Mouse (Mus musculus) liver, embryonic 15.5 days (tissue): Measurements from ENCODE around the gene Ndufv1. TPM values are rescaled to one million over a fixed set of nuclear protein-coding genes. Genes with fewer than 3 reads are reported as not detected.
"Not testable (repeated sequence)": the region's sequence is repeated elsewhere in the genome, so short reads cannot be mapped to it uniquely, and the experiment has no call there.

ENCODE experiments used
- ATAC-seq: fragments of 200-750 bp; cut with Nextera tagmentation; 2 replicates; pipeline ENCODE4 v1.8.0; 2017; ENCODE audit warnings: moderate number of reproducible peaks, mild to moderate bottlenecking, moderate library complexity; ENCODE audit not compliant: insufficient read depth
- H3K27ac ChIP-seq: fragments of 300-500 bp; sonication (generic); replicated peaks from 2 replicates; pipeline ENCODE4 v1.5.1; 2015; ENCODE audit warnings: mild to moderate bottlenecking, inconsistent platforms
- H3K27me3 ChIP-seq: fragments of 300-500 bp; sonication (generic); 2 replicates; pipeline ENCODE4 v1.6.1; 2015; ENCODE audit warnings: mild to moderate bottlenecking, inconsistent platforms
- H3K36me3 ChIP-seq: fragments of 300-500 bp; sonication (generic); replicated peaks from 2 replicates; pipeline ENCODE4 v1.6.1; 2015; ENCODE audit warnings: moderate library complexity, mild to moderate bottlenecking, inconsistent platforms
- H3K4me1 ChIP-seq: fragments of 300-500 bp; sonication (generic); replicated peaks from 2 replicates; pipeline ENCODE4 v1.6.1; 2015; ENCODE audit warnings: inconsistent platforms
- H3K4me2 ChIP-seq: fragments of 300-500 bp; sonication (generic); 2 replicates; pipeline ENCODE4 v1.6.1; 2015; ENCODE audit warnings: moderate library complexity, mild to moderate bottlenecking, inconsistent platforms
- H3K4me3 ChIP-seq: fragments of 300-500 bp; sonication (generic); replicated peaks from 2 replicates; pipeline ENCODE4 v1.5.1; 2015; ENCODE audit warnings: mild to moderate bottlenecking, inconsistent platforms
- H3K9ac ChIP-seq: fragments of 300-500 bp; sonication (generic); 2 replicates; pipeline ENCODE4 v1.6.1; 2015; ENCODE audit warnings: moderate library complexity, mild to moderate bottlenecking, inconsistent platforms
- H3K9me3 ChIP-seq: fragments of 300-500 bp; sonication (generic); replicated peaks from 2 replicates; pipeline ENCODE4 v1.6.1; 2016; ENCODE audit warnings: inconsistent platforms
- WGBS: fragments of 180-500 bp; shearing (Covaris S2); methylation state at CpG from one replicate; pipeline ENCODE4 v1.1.7; 2015; ENCODE audit warnings: mixed read lengths; ENCODE audit not compliant: insufficient replicate concordance; 5-methylcytosine and 5-hydroxymethylcytosine counted together
- polyA plus RNA-seq: library from polyadenylated mRNA; unstranded; fragments of >200 nt; fragmentation: Nextera tagmentation; extraction: Ambion mirVana; gene quantifications from 2 replicates; pipeline ENCODE4 v1.2.1, GENCODE M21; 2015

The Ndufv1 gene
- polyA plus RNA-seq, 1 experiment from 2014 or later = 152 TPM

DNA sequence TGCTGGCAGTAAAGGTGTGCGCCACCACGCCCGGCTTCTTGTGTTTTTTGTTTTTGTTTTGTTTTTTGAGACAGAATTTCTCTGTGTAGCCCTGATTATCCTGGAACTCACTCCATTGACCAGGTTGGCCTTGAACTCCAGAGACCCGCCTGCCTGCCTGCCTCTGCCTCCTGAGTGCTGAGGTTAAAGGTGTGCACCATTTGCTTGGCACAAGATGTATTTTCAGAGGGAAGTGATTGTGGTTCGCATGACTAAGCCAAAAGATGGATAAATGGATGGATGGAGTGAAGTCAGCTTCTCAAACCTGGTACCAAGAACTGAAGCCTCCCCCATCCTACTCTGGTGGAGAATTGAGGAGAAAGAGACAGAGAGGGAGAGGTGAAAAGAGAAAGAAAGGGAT, 42.0 kb upstream of the Ndufv1 start:
- H3K36me3 ChIP-seq = no peaks in the 10 kb centered on the region
- no peaks in the 10 kb centered on the region for H3K27me3 ChIP-seq
- WGBS = 76% methylated on average over 5 of the region's 5 CpGs
- no peak overlapping the region for H3K9ac ChIP-seq
- H3K4me2 ChIP-seq = no peak overlapping the region
- H3K4me1 ChIP-seq = peaks cover 60% of the 10 kb centered on the region
- H3K9me3 ChIP-seq = no peaks in the 10 kb centered on the region
- ATAC-seq = no peak
- H3K27ac ChIP-seq = no peak overlapping the region
- no peak overlapping the region for H3K4me3 ChIP-seq

DNA sequence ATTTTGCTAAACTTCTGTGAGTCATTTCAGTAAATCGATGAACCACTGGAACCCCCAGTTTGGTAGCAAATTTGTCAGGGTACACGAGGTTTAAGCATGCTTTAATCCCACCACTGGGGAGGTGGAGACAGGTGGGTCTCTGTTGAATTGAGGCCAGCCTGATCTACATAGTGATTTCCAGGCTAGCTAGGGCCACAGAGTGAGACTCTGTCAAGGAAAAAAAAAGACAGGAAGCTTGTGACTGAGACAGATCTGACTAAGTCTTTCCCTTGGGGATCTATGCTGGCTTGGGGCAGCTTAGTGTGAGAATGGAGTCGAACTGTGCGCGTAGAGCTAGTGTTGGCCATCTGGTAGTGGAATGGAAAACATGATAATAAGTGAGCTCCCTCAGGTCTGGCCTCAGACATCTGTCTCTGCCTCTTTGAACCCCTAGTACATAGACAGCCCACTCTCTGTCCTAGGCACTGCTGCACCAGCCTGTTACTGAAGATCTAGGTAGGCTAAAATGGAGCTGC, 40.0 kb upstream of the Ndufv1 start:
- Histone ChIP-seq H3K9ac (no peak overlapping the region), H3K4me2 (no peak overlapping the region), H3K4me3 (no peak overlapping the region), H3K27ac (no peak overlapping the region), H3K27me3 (no peaks in the 10 kb centered on the region), H3K4me1 (peaks cover 47% of the 10 kb centered on the region), H3K9me3 (no peaks in the 10 kb centered on the region), H3K36me3 (no peaks in the 10 kb centered on the region)
- ATAC-seq = no peak
- WGBS = 61% methylated on average over 5 of the region's 5 CpGs

DNA sequence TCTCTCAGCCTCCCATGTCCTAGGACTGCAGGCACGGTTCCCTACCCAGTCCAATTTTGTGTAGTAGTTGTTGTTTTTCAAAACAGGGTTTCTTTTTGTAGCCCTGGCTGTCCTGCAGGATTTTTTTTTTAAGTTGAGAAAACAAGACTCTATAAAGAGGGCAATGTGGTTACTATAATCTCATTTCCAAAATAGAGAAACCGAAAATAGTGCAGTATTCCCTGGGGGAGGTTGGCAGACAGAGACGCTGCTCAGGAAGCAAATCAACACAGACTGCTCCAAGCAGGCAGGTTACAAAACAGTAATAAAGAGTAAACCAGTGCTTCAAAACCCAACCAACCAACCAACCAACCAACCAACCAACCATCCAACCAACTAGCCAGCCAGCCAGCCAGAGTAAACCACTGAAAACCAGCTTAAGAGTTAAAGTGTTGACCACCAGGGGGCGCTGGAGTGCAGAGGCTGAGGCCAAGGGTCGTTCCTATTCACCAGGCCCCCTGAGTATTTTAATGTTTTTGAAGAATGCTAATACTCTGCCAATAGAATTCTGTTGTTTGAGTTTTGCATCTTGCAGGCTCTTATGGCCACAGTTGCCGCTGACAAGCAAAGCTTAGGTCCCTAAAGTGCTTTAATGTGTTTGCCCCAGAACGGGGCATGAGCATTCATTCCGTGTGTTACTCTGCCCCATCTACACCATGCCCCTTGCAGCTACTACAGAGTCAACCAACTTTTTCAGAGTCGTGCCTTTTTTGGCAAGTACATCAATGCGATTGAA, 39.3 kb upstream of the Ndufv1 start:
- no peak for ATAC-seq
- no peak overlapping the region for H3K4me3 ChIP-seq
- H3K4me2 ChIP-seq = no peak overlapping the region
- H3K9ac ChIP-seq = no peak overlapping the region
- H3K36me3 ChIP-seq = no peaks in the 10 kb centered on the region
- H3K9me3 ChIP-seq = no peaks in the 10 kb centered on the region
- WGBS = 52% methylated on average over 10 of the region's 10 CpGs
- peaks cover 47% of the 10 kb centered on the region for H3K4me1 ChIP-seq
- no peaks in the 10 kb centered on the region for H3K27me3 ChIP-seq
- H3K27ac ChIP-seq = no peak overlapping the region

DNA sequence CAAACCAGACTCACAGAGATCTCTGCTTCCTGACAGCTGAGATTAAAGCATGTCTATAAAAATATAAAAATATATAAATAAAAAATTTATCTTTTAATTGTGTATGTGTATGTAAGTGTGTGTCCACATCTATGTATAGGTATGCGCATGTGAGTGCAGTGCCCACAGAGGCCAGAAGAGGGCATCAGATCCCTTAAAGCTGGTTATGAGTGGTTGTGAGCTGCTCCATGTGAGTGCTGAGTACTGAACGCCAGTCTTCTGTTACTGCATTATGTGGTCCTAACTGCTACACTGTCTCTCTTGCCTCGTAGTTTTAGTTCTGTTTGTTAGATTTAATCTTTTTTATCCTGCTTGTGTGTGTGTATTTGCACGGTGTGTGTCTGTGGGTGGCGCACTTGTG, 38.4 kb upstream of the Ndufv1 start:
- Histone ChIP-seq H3K9ac (no peak overlapping the region), H3K27ac (no peak overlapping the region), H3K27me3 (no peaks in the 10 kb centered on the region), H3K4me3 (no peak overlapping the region), H3K9me3 (no peaks in the 10 kb centered on the region), H3K4me2 (no peak overlapping the region), H3K36me3 (no peaks in the 10 kb centered on the region), H3K4me1 (peaks cover 47% of the 10 kb centered on the region)
- ATAC-seq = no peak
- 84% methylated on average over 5 of the region's 5 CpGs for WGBS

DNA sequence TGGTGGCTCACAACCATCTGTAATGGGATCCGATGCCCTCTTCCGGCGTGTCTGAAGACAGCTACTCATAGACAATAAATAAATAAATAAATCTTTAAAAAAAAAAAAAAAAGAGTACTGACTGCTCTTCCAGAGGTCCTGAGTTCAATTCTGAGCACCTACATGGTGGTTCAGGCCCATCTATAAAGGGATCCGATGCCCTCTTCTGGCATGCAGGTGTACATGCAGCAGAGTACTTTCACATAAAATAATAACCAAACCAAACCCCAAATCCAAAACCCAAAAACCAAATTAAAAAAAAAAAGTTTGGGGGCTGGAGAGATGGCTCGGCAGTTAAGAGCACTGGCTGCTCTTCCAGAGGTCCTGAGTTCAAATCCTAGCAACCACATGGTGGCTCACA, 36.5 kb upstream of the Ndufv1 start:
- not testable (repeated sequence) for H3K9ac ChIP-seq, ATAC-seq, H3K27me3 ChIP-seq, H3K4me2 ChIP-seq, H3K27ac ChIP-seq, H3K9me3 ChIP-seq, H3K36me3 ChIP-seq, H3K4me3 ChIP-seq
- 68% methylated on average over 5 of the region's 5 CpGs for WGBS
- peaks cover 50% of the 10 kb centered on the region for H3K4me1 ChIP-seq

DNA sequence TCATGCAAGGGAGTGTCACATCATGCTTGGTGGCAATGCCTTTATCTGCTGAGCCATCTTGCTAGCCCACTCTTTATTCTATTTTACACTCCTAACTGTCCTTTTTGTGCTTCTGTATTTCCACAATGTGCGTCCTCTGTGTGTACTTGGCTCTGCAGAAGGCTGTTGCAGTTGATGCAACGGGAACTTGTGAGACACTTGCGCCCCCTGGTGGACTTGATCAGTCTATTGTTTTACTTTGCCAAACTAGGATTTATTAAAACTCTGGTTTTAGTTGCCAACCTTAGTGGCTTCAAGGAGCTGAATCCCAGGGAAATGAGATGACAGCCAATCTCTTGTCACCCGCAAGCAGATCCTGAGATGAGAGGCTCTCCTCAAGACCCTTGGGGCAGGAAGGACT, 35.3 kb upstream of the Ndufv1 start:
- no peak for ATAC-seq
- H3K4me2 ChIP-seq = peak overlapping the region; percentile 57; the same call in 1 of the 2 replicates
- H3K4me1 ChIP-seq = peaks cover 56% of the 10 kb centered on the region
- 9% methylated on average over 4 of the region's 4 CpGs for WGBS
- no peaks in the 10 kb centered on the region for H3K36me3 ChIP-seq
- H3K27me3 ChIP-seq = no peaks in the 10 kb centered on the region
- no peak overlapping the region for H3K9ac ChIP-seq
- no peaks in the 10 kb centered on the region for H3K9me3 ChIP-seq
- H3K4me3 ChIP-seq = peak overlapping the region; percentile 30; the same call in 1 of the 2 replicates
- H3K27ac ChIP-seq = no peak overlapping the region

DNA sequence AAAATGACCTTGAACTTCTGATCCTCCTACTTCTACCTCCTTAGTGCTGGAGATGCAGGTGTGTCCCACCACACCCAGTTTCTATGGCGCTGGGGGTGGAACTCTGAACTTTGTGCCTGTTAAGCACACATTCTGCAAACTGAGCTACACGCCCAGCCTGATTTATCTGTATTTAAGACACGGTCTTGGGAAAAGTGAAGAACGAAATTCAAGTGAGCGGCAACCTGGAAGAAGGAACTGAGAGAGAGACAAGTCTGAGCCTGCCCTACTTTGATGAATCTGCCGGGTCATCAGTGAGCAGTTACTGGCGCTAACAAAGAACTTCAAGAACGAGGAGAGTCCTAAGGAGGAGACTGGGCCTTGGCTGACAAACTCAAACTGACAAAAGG, 34.3 kb upstream of the Ndufv1 start:
- Histone ChIP-seq H3K27me3 (no peaks in the 10 kb centered on the region), H3K9me3 (no peaks in the 10 kb centered on the region), H3K27ac (peak overlapping the region; percentile 96), H3K4me2 (peak overlapping the region; percentile 57), H3K4me3 (peak overlapping the region; percentile 30), H3K4me1 (peaks cover 49% of the 10 kb centered on the region), H3K9ac (peak overlapping the region; percentile 31; the same call in 1 of the 2 replicates), H3K36me3 (no peaks in the 10 kb centered on the region)
- 29% methylated on average over 8 of the region's 8 CpGs for WGBS
- peak; percentile 74 for ATAC-seq

DNA sequence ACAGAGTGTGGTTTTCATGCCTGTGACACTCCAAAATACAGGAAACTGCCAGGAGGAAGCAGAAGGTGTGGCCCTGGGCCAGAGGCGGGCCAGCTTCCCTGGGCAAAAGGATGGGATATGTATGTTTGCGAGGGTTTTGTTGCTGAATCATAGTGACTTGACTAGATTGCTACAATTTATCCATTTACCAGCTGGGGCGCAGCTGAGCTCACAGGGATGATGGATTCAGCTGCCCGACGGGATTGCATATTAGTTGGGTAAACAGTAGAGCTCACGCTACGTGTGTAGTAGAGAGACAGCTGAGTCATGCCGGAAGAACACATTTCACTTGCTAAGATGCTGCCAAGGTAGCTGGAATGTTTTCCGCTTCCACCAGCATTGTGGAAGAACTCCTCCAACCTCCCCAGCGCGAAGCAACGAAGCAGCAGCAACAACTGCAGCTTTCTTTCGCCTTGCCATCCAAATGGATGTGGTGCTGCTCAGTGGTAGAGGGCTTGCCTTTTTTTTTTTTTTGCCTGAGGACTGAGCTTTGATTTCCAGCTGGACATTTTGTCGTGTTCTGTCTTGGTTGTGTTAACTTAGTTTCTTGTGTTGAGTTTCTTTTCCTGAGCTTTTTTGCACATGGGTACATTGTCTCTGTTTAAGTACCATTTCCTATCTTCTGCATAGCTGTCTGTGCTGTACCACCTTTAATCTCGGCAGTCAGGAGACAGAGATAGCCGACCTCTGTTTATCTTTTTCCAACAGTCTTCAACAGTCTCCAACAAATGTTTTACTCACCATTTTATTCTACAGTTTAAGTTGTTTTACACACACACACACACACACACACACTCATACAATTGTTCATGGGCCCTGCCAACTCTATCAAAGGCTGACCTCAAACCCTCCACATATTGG, 33.6 kb upstream of the Ndufv1 start, which contains the start of gene Gstp2:
Gene Gstp2, minus strand, starts transcription at position 58 of the 900 bp plus-strand sequence.
- Histone ChIP-seq H3K27ac (peak within 1 kb of the TSS; percentile 96), H3K4me3 (peak within 1 kb of the TSS; percentile 30), H3K4me1 (peaks cover 48% of the 10 kb centered on the region), H3K4me2 (peak within 1 kb of the TSS; percentile 57), H3K36me3 (no peaks in the 10 kb centered on the region), H3K9ac (peak within 1 kb of the TSS; percentile 31; the same call in 1 of the 2 replicates), H3K9me3 (no peaks in the 10 kb centered on the region), H3K27me3 (no peaks in the 10 kb centered on the region)
- peak; percentile 79 for ATAC-seq
- 49% methylated on average over 16 of the region's 16 CpGs for WGBS

DNA sequence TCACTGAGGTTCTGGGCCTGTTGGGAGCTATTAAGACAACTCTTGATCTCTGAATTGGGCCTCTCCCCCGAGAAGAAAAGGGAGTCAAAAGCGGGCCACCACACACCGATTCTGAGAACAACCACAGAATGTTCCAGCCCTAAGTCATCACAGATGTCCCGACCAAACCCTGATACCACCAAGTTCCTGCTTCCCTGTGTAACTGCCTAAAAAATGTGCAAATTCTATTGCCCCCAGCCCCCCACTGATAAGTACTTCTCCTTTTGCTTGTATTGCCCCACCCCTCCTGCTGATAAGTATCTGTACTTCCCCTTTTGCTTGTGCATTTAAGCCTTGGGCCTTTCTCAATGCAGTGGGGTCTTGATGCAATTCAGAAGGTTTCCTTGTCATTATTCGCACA, 31.5 kb upstream of the Ndufv1 start:
- H3K9ac ChIP-seq, ATAC-seq, H3K4me2 ChIP-seq, H3K4me3 ChIP-seq, H3K27me3 ChIP-seq, H3K36me3 ChIP-seq, H3K9me3 ChIP-seq: not testable (repeated sequence)
- 42% methylated on average over 5 of the region's 5 CpGs for WGBS
- Histone ChIP-seq H3K4me1 (peaks cover 48% of the 10 kb centered on the region), H3K27ac (peak overlapping the region; percentile 61; the same call in 1 of the 2 replicates)

DNA sequence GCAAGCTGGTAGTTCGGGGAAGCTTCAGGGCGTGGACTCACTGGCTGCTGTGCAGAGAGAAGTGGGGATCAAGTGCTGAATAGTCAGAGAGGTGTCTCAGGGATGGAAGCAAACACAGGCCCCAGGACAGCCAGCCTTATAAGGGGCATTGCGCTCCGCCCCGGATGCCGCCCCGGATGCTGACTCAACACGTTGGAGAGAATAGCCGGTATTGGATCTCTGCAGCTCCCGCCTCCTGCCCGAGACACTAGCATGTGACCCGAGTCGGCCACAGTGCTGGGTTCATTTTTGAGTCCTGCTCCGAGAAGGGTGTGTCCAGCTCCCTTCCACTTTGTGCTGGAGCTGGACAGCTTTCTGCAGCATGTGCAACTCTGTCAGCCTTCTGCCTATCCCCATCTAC, 29.5 kb upstream of the Ndufv1 start:
- Histone ChIP-seq H3K4me1 (peaks cover 51% of the 10 kb centered on the region), H3K4me3 (no peak overlapping the region), H3K36me3 (no peaks in the 10 kb centered on the region), H3K9ac (no peak overlapping the region), H3K4me2 (no peak overlapping the region), H3K27ac (no peak overlapping the region), H3K27me3 (no peaks in the 10 kb centered on the region), H3K9me3 (no peaks in the 10 kb centered on the region)
- ATAC-seq = no peak
- 66% methylated on average over 14 of the region's 14 CpGs for WGBS

DNA sequence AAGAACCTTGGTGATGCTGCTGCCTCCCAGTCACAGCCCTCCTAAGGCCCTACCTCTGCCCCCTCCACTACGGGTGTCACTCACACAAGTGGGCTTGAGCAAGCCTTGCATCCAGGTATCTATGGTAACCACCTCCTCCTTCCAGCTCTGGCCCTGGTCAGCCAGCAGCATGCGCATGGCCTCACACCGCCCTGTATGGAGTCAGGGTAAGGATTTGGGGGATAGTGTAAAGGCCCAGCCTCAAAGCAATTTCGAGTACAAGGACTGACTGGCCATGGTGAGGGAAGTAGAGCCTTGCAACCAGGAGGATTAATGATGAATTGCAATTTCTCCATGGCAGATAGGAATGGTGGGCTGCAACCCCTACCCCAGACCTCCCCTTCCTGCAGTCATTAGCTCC, 28.9 kb upstream of the Ndufv1 start:
- not testable (repeated sequence) for H3K27me3 ChIP-seq, ATAC-seq, H3K9ac ChIP-seq, H3K4me2 ChIP-seq, H3K9me3 ChIP-seq, H3K4me3 ChIP-seq, H3K36me3 ChIP-seq, H3K27ac ChIP-seq
- peaks cover 48% of the 10 kb centered on the region for H3K4me1 ChIP-seq
- 66% methylated on average over 4 of the region's 4 CpGs for WGBS
